Mouse (Mus musculus) c-Kit-positive CD71-positive TER-119-positive erythroid progenitor cells, embryonic 14.5 days (primary cell): ENCODE measurements around the gene Tas1r1.

Experiments
- DNase-seq: peaks from one replicate; pipeline ENCODE4 v3.0.0-alpha.2; 2013; ENCODE audit warnings: low spot score

The Tas1r1 gene

DNA sequence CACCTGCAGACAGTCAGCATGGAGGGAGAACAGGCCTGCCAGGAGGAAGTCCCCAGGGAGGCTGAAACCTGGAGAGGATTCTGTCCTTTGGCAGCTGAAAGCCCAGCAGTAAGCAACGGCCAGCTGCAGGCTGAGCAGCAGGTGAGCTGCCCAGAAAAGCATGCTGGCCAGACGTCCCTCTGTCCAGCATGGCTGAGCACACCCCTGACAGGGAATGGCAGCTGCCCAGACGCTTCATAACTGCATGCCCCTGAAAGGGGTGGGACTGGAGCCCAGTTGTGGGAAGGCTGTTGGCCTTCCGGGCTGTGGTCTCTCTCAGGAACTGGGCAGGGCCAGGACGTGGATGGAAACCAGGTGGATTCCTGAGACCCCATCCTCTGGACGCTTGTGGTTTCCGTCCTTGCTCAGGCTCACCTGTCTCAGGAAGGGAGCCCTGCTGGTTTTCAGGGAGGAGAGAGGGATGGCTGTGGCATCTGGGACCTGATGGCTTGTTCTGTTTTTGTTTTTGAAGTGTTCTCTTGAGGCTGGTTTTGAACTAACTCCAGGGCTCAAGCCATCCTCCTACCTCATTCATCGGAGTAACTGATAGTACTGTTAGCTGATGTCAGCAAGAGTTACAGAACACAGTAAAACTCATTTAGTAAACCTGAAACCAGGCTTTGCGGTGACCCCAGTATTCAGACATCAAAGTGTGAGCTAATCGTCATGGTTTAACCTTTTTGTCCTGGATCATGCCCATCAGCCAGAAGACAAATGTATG lies at the start of gene Tas1r1:
Tas1r1 (minus strand) TSS at position 344 of the 760 bp plus-strand sequence.
- no peak for DNase-seq

DNA sequence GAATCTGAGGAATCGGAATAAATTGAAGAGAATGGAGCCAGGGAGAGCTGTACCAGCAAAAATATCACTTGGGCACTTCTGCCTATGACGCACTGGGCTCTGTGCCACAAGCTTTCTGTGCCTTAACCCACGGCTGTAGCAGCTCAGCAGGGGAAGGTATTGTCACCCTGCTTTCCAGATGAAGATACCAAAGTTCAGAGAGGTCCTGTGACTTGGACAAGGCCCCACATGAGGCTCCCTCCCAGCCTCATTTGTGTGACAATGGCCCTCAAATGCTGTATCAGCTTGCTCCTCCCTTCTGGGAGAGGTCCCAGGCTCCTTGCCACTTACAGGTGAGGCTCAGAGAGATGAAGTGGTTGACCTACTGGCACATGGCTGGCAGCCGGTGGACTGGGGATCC lies 49.8 kb upstream of the Tas1r1 start:
- no peak for DNase-seq

DNA sequence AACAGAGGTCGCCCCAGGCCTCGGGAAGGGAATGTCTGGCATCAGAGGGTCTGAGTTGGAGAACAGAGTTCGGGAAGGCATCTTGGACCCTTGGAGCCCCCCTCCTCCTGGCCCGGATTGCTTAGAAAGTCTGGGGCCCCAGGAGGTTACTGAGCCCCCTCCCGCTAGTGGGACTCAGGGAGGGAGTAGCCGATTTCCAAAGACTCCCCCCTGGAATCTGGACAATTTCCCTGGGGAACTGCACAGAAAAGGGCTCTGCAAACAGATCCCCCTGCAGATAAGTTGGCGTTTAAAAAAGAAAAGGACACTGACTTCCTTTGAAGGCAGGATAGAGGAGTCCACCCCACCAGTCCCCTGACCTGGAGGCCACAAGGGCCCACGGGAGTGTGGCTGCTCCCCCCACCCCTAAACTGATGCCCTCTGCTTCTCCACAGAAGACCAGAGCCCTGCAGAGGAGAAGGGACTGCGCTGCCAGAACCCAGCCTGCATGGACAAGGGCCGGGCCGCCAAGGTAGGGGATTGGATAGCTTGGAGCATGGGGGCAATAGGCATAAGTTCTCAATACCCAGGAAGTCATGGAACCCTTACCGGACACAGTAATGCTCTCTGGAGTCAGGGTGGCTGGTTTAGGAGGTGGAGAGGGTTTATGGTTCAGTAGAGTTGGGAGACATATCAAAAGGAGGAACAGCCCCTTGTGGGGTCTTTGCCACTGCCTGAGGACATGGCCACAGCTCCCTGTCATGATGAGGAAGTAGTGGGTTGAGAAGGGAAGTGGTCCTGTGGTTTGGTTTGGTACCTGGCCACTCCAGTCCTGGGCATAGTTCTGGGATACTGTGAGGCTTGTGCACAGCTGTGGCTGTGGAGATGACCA lies 49.1 kb upstream of the Tas1r1 start:
- DNase-seq = no peak

DNA sequence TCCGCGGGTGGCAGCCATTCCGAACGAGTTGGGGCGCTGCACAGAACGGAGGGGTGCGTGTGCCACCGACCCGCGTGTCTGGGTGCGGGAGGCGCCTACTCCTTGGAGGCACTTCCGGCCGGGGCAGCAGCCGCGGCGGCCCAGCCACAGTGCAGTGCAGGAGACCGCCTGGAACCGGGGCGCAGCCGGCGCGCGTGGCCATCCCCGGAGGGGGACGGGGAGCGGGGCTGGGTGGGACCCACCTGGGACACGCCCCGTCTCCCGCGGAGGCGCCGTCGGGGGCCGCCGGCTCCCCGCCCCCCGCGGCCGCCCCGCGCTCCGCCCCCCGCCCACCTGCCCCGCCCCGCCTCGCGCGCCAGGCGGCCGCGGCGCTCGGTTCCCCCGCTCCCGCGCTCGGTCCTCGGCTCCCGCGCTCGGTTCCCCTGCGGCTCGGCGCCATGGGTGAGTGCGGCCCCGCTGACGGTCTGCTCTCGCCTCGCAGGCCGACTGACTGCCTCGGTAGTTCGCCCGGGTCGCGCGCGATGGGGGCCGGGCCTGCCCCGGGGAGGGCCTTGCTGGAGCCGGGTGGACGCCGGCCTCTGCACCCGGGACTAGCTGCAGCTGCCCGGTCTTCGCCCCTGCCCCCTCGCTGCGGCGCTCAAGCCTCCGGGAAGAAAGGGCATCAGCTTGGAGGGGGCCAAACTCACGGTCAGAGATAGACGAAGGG lies 48.3 kb upstream of the Tas1r1 start:
- DNase-seq = no peak

DNA sequence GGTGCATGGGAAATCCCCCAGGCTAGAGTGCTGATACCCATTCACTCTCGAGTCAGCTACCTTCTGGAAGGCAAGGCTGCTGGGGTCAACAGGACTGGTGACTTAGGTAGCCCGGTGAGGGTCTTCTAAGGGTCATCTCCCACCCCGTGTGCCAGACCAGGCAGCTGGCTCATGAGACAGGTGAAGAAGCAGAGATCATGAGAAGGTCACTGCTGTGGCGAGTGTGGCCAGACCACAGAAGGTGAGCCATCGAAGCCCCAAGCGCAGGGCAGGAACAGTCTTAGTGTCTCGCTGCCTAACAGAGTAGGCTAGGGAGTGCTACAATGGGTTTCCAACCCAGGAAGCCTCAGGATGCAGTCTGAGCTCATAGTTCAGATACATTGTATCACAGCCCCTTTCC lies 46.2 kb upstream of the Tas1r1 start:
- DNase-seq = no peak

DNA sequence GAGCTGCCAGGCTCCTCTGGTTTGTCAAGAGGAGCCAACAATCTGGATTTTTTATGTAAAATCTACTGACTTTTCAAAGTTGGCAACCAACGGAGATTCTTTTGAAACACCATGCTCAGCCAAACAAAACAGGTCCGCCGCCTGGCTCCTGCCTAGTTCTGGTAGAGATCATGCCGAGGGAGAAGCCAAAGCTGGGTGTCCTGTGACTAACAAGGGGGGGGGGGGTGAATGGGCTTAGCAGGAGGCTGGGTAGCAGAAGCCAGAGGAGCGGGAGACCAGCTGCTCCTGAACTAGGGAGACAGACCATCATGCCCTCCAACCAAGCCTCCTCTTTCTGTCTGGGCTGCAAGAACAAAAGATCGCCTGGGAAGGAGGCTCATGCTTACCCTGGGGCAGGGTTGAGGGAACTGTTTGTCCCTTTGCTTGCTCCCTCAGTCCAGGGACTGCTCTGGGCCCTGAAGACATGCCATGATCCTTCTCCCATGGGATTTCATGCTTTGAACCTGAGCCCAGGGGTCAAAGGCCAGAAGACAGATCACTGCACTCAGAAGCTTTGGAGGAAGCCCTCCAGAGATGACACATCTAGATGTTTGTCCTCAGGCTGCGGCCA lies 45.3 kb upstream of the Tas1r1 start:
- DNase-seq = no peak

DNA sequence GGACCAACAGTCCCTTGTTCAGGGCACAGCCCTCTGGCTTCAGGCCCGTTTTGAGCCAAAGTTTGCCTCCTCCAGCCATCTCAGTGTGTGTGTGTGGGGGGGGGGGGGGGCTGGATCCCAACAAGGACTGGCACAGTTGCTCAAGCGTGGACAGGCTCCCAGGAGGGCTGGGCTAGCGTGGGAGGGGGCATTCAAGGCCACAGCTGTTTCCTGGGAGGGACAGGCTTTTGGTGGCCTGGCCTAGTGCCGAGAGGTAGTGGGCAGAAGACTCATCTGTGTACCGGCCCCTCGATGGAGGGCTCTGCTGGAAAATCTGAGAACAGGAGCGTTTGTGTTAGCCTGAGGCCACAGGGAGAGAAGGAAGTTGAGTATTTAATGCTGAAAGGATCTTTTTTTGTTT lies 41.6 kb upstream of the Tas1r1 start:
- no peak for DNase-seq

DNA sequence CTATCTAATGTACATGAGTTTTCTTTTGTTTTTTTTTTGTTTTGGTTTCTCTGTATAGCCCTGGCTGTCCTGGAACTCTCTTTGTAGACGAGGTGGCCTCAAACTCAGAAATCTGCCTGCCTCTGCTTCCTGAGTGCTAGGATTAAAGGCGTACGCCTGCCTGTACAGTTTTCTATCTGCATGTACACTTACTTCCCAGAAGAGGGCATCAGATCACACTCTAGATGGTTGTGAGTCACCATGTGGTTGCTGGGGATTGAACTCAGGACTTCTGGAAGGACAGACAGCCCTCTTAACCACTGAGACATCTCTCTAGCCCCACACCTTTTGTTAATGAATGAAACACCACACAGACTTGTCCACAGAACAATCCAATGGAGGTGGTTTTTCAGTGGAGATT lies 40.9 kb upstream of the Tas1r1 start:
- DNase-seq = no peak

DNA sequence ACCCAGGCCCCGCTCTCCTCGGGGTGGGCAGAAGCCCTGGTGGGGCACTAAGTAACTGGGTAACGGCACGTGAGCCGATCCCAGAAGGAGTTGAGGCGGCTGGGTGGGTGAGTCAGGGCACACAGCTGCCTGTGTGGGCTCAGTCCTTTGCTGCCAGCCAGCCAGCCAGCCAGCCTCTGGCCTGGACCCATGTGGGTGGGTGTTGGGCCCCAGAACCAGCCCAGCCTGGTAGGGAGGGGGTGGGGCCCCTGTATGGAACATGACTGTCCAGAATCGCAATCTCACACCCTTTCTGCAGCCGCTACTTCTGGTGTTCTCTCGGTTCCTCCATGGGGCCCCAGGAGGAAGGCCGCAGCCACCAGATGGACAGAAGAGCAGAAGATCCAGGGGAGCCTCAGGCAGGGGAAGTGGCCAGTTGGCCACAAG lies 39.8 kb upstream of the Tas1r1 start:
- no peak for DNase-seq

DNA sequence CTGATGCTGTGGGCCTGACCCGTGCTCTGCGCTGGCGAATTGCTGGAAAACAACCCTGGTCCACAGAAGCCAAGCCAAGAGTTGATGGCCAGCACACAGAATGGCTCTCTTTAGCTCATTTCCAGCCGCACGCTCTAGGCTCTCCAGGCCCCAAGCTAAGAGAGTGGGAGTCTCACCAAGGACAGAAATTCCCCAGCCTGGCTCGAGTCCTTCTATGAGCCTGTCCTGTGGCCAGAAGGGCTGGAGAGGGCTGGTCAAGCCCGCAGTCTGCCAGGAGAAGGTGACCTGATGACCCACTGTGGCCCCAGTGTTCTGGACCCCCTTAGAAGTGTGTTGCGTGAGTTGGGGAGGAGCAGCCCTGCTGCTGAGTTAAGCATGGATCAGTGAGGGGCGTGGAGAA lies 38.8 kb upstream of the Tas1r1 start:
- DNase-seq = no peak

DNA sequence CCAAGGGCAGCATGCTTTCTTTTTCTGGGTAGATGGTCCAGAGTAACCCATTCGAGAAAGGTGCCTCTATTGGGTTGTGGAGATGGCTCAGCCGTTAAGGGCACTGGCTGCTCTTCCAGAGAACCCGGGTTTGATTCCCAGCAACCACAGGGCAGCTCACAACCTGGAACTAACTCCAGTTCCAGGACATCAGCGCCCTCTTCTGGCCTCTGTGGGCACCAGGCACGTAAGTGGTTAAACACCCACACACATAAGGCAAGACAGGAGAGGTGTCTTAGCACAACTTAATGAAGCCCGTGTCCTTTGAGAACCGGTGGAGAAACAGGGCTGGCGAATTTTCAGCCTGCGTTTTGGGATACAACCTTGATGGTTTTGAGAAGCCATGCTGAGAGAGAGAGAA lies 36.2 kb upstream of the Tas1r1 start:
- no peak for DNase-seq

DNA sequence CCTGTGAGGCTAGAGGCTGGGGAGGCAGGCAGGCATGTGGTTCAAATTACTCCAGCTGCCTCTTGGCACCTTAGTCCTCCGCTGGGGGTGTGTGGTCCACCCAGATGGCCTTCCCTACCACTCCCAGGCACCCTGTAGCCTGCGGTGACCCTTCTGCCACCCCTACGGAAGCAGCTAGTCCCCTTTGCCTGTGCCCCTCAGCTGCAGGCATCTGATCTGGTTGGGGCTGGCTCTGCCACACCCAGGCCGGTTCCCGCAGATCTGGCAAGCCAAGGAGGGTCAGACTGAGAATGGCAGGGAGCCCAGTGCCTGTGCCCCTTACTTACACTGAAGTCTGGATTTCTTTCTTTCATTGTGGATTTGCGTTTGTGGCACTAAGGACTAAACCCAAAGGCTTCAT lies 35.3 kb upstream of the Tas1r1 start:
- DNase-seq = no peak

DNA sequence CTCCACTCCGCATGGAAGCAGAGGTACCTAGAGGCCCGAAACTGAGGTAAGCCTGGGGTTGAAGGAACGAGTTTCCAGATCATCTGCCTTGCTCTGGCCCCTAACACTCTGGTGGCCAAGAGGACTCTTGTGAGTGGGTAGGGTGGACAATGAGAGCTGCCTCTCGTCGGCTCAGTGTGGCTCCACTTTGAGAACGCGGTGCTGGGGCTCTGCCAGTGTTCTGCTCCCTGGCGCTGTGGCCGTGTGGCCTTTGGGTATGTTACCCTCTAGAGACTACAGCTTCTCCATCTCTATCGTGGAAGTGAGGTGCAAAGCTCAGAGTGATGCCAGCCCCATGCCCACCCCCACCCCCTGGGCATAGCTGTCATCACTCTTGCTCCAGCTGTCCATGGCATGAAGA lies 34.3 kb upstream of the Tas1r1 start:
- no peak for DNase-seq

DNA sequence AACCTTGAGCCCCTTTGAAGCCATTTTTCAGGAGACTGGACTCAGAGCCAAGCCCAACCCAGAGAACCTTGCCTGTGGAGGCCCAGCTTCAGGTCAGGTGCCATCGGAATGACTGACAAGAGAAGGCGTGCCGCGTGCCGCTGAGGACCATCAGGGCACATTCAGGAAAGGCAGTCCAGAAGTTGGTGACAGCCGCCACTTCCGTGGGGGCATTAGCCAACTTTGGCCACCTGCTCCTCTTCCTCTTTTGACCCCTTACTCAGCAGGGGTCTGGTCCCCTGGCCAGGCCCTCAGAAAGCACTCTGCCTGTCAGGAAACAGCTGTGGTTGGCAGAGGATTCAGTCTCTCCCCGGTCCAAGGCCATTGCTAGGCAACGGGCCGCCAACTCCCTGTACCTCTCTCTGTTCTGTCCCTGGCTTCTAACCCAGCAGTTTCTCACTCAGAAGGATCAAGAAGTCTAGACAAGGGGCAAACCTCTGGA lies 33.8 kb upstream of the Tas1r1 start, which contains the start of gene Plekhg5:
Plekhg5 (plus strand) TSS at position 378 of the 481 bp plus-strand sequence.
- no peak for DNase-seq

DNA sequence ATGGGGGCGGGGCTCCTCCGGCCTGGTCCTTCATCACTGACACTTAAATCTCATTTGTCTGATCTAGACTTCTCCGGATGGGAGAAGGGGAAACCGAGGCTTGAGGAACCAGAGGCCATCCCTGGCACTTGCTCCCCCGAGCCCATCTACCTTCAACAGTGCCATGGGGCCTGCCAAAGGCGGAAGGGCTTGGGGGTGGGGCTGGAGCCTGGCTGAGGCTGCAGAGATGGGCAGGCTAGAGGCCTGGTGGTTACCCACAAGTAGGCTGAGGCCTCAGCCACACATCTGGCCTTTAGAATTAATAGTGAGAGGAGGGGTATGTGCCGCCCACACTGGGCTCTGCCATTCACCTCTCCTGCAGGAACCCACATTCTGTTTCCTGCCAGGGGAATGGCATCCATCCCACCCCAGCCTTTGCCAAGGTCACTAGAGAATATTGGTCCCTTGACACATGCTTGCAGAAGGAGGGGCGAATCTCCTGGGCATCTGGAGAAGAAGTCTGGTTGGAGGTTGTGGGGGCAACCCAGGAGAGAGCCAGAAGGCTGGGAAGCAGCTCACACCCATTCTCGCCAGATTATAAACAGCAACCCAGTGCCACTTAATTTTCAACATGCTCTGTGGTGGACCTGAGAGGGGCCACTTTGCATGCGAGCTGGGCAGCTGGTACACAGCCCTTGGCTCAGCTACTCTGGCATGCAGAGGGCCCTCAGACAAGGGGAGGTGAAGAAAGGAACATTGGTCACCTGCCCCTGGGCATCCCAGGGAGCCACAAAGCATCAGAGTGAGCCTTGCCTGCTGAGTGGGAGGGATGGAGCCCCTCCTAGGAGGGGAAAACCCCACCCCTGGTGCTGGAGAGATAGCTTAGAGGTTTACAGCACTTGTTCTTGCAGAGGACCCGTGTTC lies 32.4 kb upstream of the Tas1r1 start:
- DNase-seq = no peak

DNA sequence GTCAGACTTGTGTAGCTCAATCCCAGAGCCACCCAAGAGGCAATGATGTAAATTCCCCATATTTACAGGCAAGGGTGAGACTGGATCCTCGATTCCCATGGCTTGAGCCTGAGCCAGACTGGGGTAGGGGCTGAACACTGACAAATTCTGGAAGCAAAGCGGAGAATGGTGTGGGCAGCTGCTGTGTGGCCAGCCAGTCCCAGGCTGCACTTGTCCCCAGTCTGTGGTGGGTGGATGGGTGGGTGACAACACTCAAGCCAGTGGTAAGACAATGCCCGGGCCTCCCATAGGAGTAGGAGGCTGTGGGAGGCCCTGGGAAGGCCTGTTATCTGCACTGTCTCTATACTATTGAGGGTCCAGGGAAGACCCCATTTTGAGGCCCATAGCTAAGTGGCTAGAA lies 30.9 kb upstream of the Tas1r1 start:
- DNase-seq = no peak

DNA sequence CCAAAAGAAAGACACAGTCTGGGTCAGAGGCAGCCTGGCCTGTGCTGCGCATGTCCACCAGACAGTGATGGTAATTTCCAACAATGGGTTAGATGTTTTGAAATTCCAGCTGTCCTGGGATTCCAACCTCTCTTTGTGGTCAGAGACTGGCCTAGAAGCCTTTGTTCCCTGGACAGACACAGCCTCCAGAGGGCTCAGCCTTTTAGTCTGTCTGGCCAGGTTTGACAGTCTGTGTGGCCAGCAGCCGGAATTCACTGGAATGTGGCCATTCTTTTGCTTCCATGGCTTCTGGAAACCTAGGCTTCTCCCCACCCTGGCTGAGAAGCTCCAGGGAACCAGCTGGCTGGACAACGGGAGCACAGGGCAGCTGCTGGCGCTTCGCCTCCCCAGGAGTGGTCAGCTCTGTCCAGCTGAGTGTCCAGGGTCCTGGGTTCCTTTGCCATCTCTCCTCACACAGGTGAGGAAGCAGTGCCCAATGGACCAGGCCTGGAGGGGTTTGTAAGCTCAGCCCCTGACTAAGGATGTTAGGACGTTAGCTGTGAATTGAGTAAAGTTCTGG lies 29.9 kb upstream of the Tas1r1 start:
- no peak for DNase-seq

DNA sequence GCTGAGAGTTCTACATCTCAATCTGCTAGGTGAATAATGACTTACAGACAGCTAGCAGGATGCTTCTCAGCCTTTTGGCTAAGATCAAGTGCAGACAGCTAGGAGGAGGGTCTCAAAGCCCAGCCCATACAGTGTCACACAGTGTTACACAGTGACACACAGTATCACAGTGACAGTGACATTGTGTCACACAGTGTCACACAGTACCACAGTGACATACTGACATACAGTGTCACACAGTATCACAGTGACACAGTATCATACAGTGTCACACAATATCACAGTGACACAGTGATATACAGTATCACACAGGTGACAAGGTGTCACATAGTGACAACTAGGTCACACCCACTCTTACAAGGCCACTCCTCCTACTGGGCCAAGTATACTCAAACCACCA lies 28.9 kb upstream of the Tas1r1 start:
- DNase-seq = no peak

DNA sequence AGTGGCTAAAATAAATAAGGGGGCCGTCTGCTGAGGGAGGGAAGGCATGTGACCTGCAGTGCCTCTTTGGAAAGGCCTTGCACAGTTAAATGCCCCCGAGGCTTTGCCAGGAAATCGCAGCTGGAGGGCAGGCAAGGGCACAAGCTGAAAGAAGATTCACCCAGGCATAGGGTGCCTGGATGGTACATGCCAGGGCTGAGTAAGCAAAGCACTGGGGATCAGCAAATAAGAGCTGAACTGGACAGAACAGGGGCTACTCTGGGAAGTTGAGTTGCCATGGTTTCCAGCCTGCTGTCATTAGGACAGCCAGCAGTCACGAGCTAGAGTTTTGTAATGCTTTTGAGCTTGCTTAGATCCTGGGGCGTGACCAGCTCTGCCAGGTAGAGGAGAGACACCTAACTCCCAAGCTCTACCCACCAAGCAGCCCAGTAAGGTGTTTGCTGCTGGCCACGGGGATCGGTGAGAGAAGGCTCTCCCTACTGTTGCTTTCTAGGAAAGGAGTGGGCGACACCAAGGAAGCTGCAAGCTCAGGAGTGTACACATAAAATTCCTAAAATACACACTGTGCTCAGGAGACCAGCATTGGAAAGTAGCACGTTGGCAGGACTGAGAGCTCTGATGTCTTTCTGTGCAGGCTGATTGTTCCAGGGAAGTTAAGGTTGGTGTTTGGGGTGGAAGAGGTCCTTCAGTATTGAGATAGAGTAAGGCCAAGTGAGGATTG lies 24.2 kb upstream of the Tas1r1 start:
- DNase-seq = no peak

DNA sequence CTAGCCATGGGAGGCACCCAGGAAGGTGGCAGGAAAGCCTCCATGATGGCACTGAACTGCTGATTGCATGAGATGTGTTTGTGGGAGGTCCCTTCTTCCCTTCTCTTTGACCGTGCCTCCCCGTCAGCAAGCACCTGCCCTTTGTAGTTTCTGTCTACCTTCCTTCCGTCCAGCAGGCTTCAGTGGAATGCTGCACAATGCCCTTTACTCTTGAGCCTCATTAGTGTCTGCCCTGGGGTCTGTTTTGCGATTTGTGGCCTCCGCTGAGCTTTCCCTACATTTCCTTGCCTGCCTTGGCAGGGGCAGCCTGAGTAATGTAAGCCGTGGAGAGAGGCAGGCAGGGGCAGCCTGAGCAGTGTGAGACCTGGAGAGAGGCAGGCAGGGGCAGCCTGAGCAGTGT lies 6.2 kb upstream of the Tas1r1 start:
- DNase-seq = no peak
